Mouse (Mus musculus): ENCODE results near the gene Vwa3a. TPM values are rescaled to one million over a fixed set of nuclear protein-coding genes. Genes with fewer than 3 reads are reported as not detected.

Gene Vwa3a
- 0.22 TPM for polyA plus RNA-seq (2017; shearing (Covaris generic))

GRCm38 (mm10) chr7:120739018-120739417 is at the start of gene Vwa3a:
Gene Vwa3a (plus strand): TSS chr7:120739318.

DNA sequence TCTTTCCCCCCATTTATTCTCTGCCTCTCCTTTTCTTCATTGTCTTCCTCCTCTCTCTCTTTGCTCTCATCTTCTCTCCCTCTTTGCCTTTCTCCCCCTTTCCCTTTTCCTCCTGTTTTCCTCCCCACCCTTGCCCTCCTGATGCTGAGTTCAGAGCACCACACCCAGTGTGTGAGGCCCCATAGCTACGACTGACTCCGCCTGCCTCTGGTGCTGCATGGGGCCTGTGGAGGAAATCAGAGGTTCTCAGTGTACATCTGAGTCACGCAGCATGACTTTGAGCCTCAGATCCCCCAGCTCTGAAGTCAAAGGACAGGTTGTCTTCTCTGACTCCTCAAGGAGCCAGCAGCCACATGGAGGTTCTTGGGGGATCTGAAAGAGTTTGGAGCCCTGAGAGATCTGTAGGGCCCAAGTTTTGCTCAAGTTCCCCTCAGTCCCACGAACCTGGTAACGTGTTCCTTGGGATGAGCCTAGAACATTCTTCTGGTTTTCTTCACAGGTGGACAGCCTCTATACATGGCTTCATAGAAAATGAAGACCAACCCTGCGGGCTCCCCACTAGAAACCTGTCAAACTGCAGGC is 72.8 kb downstream of the Vwa3a start, which contains the start of gene Gm5737:
Gene Gm5737 (plus strand): TSS at position 532 of the 582 bp plus-strand sequence.

GRCm38 (mm10) chr7:120842345-120843036 is 103.4 kb downstream of the Vwa3a start, which contains the start of gene Eef2k:
Gene Eef2k (plus strand): TSS chr7:120842831.

Other genes with a start within 250 kb of the Vwa3a start
- 168 TPM for gene Uqcrc2, start 104.1 kb upstream of the Vwa3a start, polyA plus RNA-seq (2017; shearing (Covaris generic))
- gene Pdzd9, start 69.0 kb upstream of the Vwa3a start, polyA plus RNA-seq (2017; shearing (Covaris generic)), result 0.18 TPM
- gene Mosmo, start 61.7 kb upstream of the Vwa3a start, polyA plus RNA-seq (2017; shearing (Covaris generic)), result 10.1 TPM
- not detected for gene Gm5737, start 73.0 kb downstream of the Vwa3a start, polyA plus RNA-seq (2017; shearing (Covaris generic))
- gene Eef2k, start 103.5 kb downstream of the Vwa3a start, polyA plus RNA-seq (2017; shearing (Covaris generic)), result 12.2 TPM
- 37.9 TPM for gene Polr3e, start 178.4 kb downstream of the Vwa3a start, polyA plus RNA-seq (2017; shearing (Covaris generic))
- gene Cdr2, start 243.0 kb downstream of the Vwa3a start, polyA plus RNA-seq (2017; shearing (Covaris generic)), result 4.5 TPM
- 0.45 TPM for gene Mfsd13b, start 243.2 kb downstream of the Vwa3a start, polyA plus RNA-seq (2017; shearing (Covaris generic))

All from CD4-positive, CD25-positive, alpha-beta regulatory T cell (primary cell).